Mouse (Mus musculus): ENCODE measurements around the gene Arl11. TPM values are rescaled to one million over a fixed set of nuclear protein-coding genes. Genes with fewer than 3 reads are reported as not detected.
A peak's percentile ranks its signal among the peaks of the same experiment; 100 is the strongest.

Arl11 gene
- total RNA-seq (2021), result under 1 TPM; 0.42 to 0.75 TPM
- polyA plus RNA-seq (2012; rRNA removed), result 0.80 and 0.85 TPM in 2 replicates
- long read RNA-seq, result 0 reads

GRCm38 (mm10) chr14:61309593-61309992 is at the start of gene Arl11:
Gene Arl11, plus strand, starts transcription at chr14:61309753.
- no peaks in the 10 kb centered on the region for H3K4me1 ChIP-seq (ENCODE audit: control insufficient read depth, insufficient read depth, low read length)
- no peaks in the 10 kb centered on the region for H3K79me2 ChIP-seq (replicated peaks; ENCODE audit: control insufficient read depth, insufficient read depth, low read length)
- no peak within 1 kb of the TSS for H3K4me3 ChIP-seq
- 46% methylated on average over 6 of the region's 6 CpGs for WGBS
- intact Hi-C loops (cut with DNase I), result no loop called here
- no peak within 1 kb of the TSS for H3K9ac ChIP-seq (ENCODE audit: low read depth, low read length)
- no peak within 1 kb of the TSS for H3K27ac ChIP-seq
- TF ChIP-seq POLR2A (IDR thresholded peaks at IDR 0.05; ENCODE audit: insufficient read depth, low read depth, low read length) (no peak), CTCF (IDR thresholded peaks at IDR 0.05) (no peak), EP300 (IDR thresholded peaks at IDR 0.05; ENCODE audit: insufficient read depth, low read depth, low read length) (no peak)
- no peaks in the 10 kb centered on the region for H3K27me3 ChIP-seq (ENCODE audit: control insufficient read depth, insufficient read depth, low read length)
- peak; percentile 19 to 56 for DNase-seq
- no peaks in the 10 kb centered on the region for H3K36me3 ChIP-seq (ENCODE audit: control insufficient read depth, insufficient read depth, low read length)

GRCm38 (mm10) chr14:61267908-61268475 is 41.6 kb upstream of the Arl11 start:
- H3K36me3 ChIP-seq (ENCODE audit: control insufficient read depth, insufficient read depth, low read length), result no peaks in the 10 kb centered on the region
- intact Hi-C loops (cut with DNase I), result no loop called here
- H3K4me1 ChIP-seq (ENCODE audit: control insufficient read depth, insufficient read depth, low read length), result peaks cover 2% of the 10 kb centered on the region
- no peaks in the 10 kb centered on the region for H3K27me3 ChIP-seq (ENCODE audit: control insufficient read depth, insufficient read depth, low read length)
- 21% methylated on average over 5 of the region's 5 CpGs for WGBS
- H3K79me2 ChIP-seq (replicated peaks; ENCODE audit: control insufficient read depth, insufficient read depth, low read length), result no peaks in the 10 kb centered on the region
- TF ChIP-seq CTCF (IDR thresholded peaks at IDR 0.05) (no peak), POLR2A (IDR thresholded peaks at IDR 0.05; ENCODE audit: insufficient read depth, low read depth, low read length) (no peak), EP300 (IDR thresholded peaks at IDR 0.05; ENCODE audit: insufficient read depth, low read depth, low read length) (no peak)
- no peak overlapping the region for H3K4me3 ChIP-seq
- no peak overlapping the region for H3K9ac ChIP-seq (ENCODE audit: low read depth, low read length)
- peak in 1 of 2 experiments; percentile 42 for DNase-seq
- H3K27ac ChIP-seq, result peak overlapping the region; percentile 46

- no peak overlapping the region for H3K27ac ChIP-seq
- no peak for TF ChIP-seq EP300 (IDR thresholded peaks at IDR 0.05; ENCODE audit: insufficient read depth, low read depth, low read length)
- no peaks in the 10 kb centered on the region for H3K36me3 ChIP-seq (ENCODE audit: control insufficient read depth, insufficient read depth, low read length)
- intact Hi-C loops (cut with DNase I), result no loop called here
- peaks cover 8% of the 10 kb centered on the region for H3K27me3 ChIP-seq (ENCODE audit: control insufficient read depth, insufficient read depth, low read length)
- no peak overlapping the region for H3K9ac ChIP-seq (ENCODE audit: low read depth, low read length)
- 9% methylated on average over 38 of the region's 38 CpGs for WGBS
- DNase-seq, result no peak
- H3K79me2 ChIP-seq (replicated peaks; ENCODE audit: control insufficient read depth, insufficient read depth, low read length), result no peaks in the 10 kb centered on the region
- no peaks in the 10 kb centered on the region for H3K4me1 ChIP-seq (ENCODE audit: control insufficient read depth, insufficient read depth, low read length)
- no peak overlapping the region for H3K4me3 ChIP-seq
Observed at GRCm38 (mm10) chr14:61274414-61275198, 34.9 kb upstream of the Arl11 start.

GRCm38 (mm10) chr14:61277285-61277684 is 32.3 kb upstream of the Arl11 start:
- H3K4me1 ChIP-seq (ENCODE audit: control insufficient read depth, insufficient read depth, low read length), result no peaks in the 10 kb centered on the region
- no peaks in the 10 kb centered on the region for H3K36me3 ChIP-seq (ENCODE audit: control insufficient read depth, insufficient read depth, low read length)
- 17% methylated on average over 1 of the region's 1 CpGs for WGBS
- H3K27ac ChIP-seq, result no peak overlapping the region
- peak; percentile 18 to 52 for DNase-seq
- no peaks in the 10 kb centered on the region for H3K79me2 ChIP-seq (replicated peaks; ENCODE audit: control insufficient read depth, insufficient read depth, low read length)
- no peak overlapping the region for H3K9ac ChIP-seq (ENCODE audit: low read depth, low read length)
- peaks cover 8% of the 10 kb centered on the region for H3K27me3 ChIP-seq (ENCODE audit: control insufficient read depth, insufficient read depth, low read length)
- H3K4me3 ChIP-seq, result no peak overlapping the region
- intact Hi-C loops (cut with DNase I), result no loop called here
- TF ChIP-seq CTCF (IDR thresholded peaks at IDR 0.05) (peak; percentile 57), EP300 (IDR thresholded peaks at IDR 0.05; ENCODE audit: insufficient read depth, low read depth, low read length) (no peak)

- H3K27ac ChIP-seq, result no peak overlapping the region
- H3K4me1 ChIP-seq (ENCODE audit: control insufficient read depth, insufficient read depth, low read length), result no peaks in the 10 kb centered on the region
- WGBS, result 74% methylated on average over 7 of the region's 7 CpGs
- peak in 1 of 2 experiments; percentile 23 for DNase-seq
- no peaks in the 10 kb centered on the region for H3K36me3 ChIP-seq (ENCODE audit: control insufficient read depth, insufficient read depth, low read length)
- no peak overlapping the region for H3K9ac ChIP-seq (ENCODE audit: low read depth, low read length)
- no peak for TF ChIP-seq EP300 (IDR thresholded peaks at IDR 0.05; ENCODE audit: insufficient read depth, low read depth, low read length)
- no peak for TF ChIP-seq CTCF (IDR thresholded peaks at IDR 0.05)
- TF ChIP-seq POLR2A (IDR thresholded peaks at IDR 0.05; ENCODE audit: insufficient read depth, low read depth, low read length), result no peak
- peaks cover 8% of the 10 kb centered on the region for H3K27me3 ChIP-seq (ENCODE audit: control insufficient read depth, insufficient read depth, low read length)
- H3K4me3 ChIP-seq, result no peak overlapping the region
- intact Hi-C loops (cut with DNase I), result no loop called here
- no peaks in the 10 kb centered on the region for H3K79me2 ChIP-seq (replicated peaks; ENCODE audit: control insufficient read depth, insufficient read depth, low read length)
Observed at GRCm38 (mm10) chr14:61278676-61279300, 30.8 kb upstream of the Arl11 start.
